Mouse (Mus musculus): ENCODE measurements at regions not wholly inside any gene's neighbourhood (a gene's known extent, or its start where the extent isn't known, plus 50 kb on each side); places are given as distances from the start of the nearest gene placed in this dataset.
"Not testable (repeated sequence)": the region's sequence is repeated elsewhere in the genome, so short reads cannot be mapped to it uniquely, and the experiment has no call there.

DNA sequence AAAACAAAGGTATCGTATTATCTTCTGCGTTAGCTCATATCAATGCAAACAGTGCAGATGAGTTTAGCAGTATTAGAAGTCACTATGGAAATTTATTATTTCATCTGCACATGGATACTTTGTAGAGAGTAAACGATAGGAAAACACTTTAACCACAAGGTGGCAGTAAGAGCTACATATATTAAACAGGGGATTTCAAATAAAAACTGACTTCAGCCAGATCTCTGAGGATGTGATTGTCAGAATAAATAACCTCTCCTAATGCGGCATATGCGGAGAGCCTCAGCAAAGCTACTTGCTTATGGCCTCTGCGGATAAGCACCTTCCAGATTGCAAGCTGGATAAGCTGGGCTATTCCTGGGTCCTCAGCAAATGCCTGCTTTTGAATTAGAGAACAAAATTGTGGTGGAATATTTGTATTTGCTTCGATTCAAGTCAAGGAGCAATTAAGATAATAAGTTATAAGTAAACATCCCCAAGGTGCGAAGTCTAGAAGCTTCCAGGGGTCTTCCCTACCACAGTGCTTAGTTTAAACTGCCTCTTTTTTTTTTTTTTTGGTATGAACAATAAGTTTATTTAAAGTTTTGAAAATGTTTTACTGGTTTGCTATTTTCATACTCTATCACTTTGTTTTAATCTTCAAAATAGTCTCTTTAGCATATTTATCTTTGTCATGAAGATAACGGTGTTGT is 96.8 kb upstream of the Steap1 start:
- TF ChIP-seq CTCF (IDR thresholded peaks at IDR 0.05; ENCODE audit: low read depth): peak; percentile 69
- 47% methylated on average over 9 of the region's 9 CpGs for WGBS
- H3K9me3 ChIP-seq (ENCODE audit: low read length): no peaks in the 10 kb centered on the region
- H3K9ac ChIP-seq: no peak overlapping the region
- H3K4me1 ChIP-seq (ENCODE audit: insufficient read depth): no peaks in the 10 kb centered on the region
- H3K4me2 ChIP-seq (ENCODE audit: low read depth): no peak overlapping the region
- H3K27ac ChIP-seq (ENCODE audit: low read depth, low read length): no peak overlapping the region
- DNase-seq: peak; percentile 74
- H3K27me3 ChIP-seq (ENCODE audit: insufficient read depth, low read length): no peaks in the 10 kb centered on the region
- peak; percentile 85 for ATAC-seq
- no peak overlapping the region for H3K4me3 ChIP-seq (ENCODE audit: low read depth, low read length)
- no peaks in the 10 kb centered on the region for H3K36me3 ChIP-seq (ENCODE audit: insufficient read depth)

GRCm38 (mm10) chr5:5844312-5844711 is 95.2 kb upstream of the Steap1 start:
- no peaks in the 10 kb centered on the region for H3K36me3 ChIP-seq (ENCODE audit: insufficient read depth)
- no peak overlapping the region for H3K4me2 ChIP-seq (ENCODE audit: low read depth)
- H3K27me3 ChIP-seq (ENCODE audit: insufficient read depth, low read length): no peaks in the 10 kb centered on the region
- 91% methylated on average over 3 of the region's 3 CpGs for WGBS
- H3K9ac ChIP-seq: no peak overlapping the region
- no peaks in the 10 kb centered on the region for H3K4me1 ChIP-seq (ENCODE audit: insufficient read depth)
- no peaks in the 10 kb centered on the region for H3K9me3 ChIP-seq (ENCODE audit: low read length)
- no peak overlapping the region for H3K4me3 ChIP-seq (ENCODE audit: low read depth, low read length)
- ATAC-seq (no peak), DNase-seq (no peak)
- no peak for TF ChIP-seq CTCF (IDR thresholded peaks at IDR 0.05; ENCODE audit: low read depth)
- H3K27ac ChIP-seq (ENCODE audit: low read depth, low read length): no peak overlapping the region

DNA sequence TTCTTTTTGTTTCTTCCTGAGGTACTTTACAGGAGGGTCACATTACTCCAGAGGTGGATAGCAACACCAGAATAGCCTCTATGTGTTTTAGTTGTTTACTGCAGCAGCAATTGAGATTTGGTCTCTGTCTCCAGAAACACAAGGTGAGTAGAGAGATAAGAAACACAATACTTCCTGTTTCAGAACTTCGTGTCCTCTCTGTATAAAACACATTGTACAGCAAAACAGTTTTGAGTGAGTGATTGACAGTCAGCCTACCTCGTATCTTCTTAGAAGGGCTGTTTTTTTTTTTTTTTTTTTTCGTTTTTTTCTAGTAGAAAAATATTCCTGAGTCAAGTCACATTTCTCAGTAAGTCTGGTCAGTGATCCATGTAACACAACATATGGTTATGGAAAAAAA is 89.6 kb upstream of the Steap1 start:
- Histone ChIP-seq H3K9ac (no peak overlapping the region), H3K27ac (ENCODE audit: low read depth, low read length) (no peak overlapping the region), H3K4me3 (ENCODE audit: low read depth, low read length) (no peak overlapping the region), H3K4me2 (ENCODE audit: low read depth) (no peak overlapping the region), H3K4me1 (ENCODE audit: insufficient read depth) (no peaks in the 10 kb centered on the region), H3K9me3 (ENCODE audit: low read length) (no peaks in the 10 kb centered on the region), H3K36me3 (ENCODE audit: insufficient read depth) (no peaks in the 10 kb centered on the region), H3K27me3 (ENCODE audit: insufficient read depth, low read length) (no peaks in the 10 kb centered on the region)
- TF ChIP-seq CTCF (IDR thresholded peaks at IDR 0.05; ENCODE audit: low read depth): no peak
- WGBS: 63% methylated on average over 3 of the region's 3 CpGs
- DNase-seq (no peak), ATAC-seq (no peak)

DNA sequence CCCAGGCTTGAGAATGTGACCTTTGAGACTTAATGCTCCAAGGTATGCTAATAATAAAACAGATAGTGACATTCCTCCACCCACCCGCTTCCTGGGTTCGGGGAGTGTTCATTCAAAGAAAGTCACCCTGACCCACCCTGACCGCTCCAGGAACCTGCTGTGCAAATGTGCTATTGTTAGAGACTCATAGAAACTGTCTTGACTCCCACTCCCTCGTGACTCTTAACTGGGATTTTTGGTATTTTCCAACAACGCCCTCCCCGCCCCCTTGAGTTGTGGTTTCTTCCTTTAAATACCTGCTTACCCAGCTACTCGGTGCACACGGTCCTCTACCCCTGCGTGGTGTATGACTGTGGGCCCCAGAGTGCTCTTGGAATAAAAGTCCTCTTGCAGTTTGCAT is 73.5 kb upstream of the Steap1 start:
- ATAC-seq; H3K36me3 ChIP-seq (ENCODE audit: insufficient read depth); H3K9ac ChIP-seq; H3K9me3 ChIP-seq (ENCODE audit: low read length); H3K4me3 ChIP-seq (ENCODE audit: low read depth, low read length); DNase-seq; H3K4me1 ChIP-seq (ENCODE audit: insufficient read depth); H3K27ac ChIP-seq (ENCODE audit: low read depth, low read length); H3K4me2 ChIP-seq (ENCODE audit: low read depth); H3K27me3 ChIP-seq (ENCODE audit: insufficient read depth, low read length): not testable (repeated sequence)
- WGBS: 89% methylated on average over 9 of the region's 9 CpGs

Data from forebrain, postnatal 0 days (tissue).